Mouse (Mus musculus): ENCODE data around the gene Zfp575.

GRCm38 (mm10) chr7:24617763-24618162 lies 30.3 kb upstream of the Zfp575 start:
- TF ChIP-seq CTCF (IDR thresholded peaks at IDR 0.05; ENCODE audit: borderline replicate concordance, extremely low read depth, insufficient read depth, insufficient read length): no peak
- no peak for TF ChIP-seq POLR2A (IDR thresholded peaks at IDR 0.05; ENCODE audit: borderline replicate concordance, extremely low read depth, insufficient read depth, insufficient read length, poor library complexity, severe bottlenecking)

Measured in brain, embryonic 14.5 days (tissue).